Mouse (Mus musculus): ENCODE measurements around the gene Med22. TPM values are rescaled to one million over a fixed set of nuclear protein-coding genes. Genes with fewer than 3 reads are reported as not detected.
"Not testable (repeated sequence)": the region's sequence is repeated elsewhere in the genome, so short reads cannot be mapped to it uniquely, and the experiment has no call there.

Gene Med22
- polyA plus RNA-seq, 1 experiment from 2014 or later: 129 TPM

DNA sequence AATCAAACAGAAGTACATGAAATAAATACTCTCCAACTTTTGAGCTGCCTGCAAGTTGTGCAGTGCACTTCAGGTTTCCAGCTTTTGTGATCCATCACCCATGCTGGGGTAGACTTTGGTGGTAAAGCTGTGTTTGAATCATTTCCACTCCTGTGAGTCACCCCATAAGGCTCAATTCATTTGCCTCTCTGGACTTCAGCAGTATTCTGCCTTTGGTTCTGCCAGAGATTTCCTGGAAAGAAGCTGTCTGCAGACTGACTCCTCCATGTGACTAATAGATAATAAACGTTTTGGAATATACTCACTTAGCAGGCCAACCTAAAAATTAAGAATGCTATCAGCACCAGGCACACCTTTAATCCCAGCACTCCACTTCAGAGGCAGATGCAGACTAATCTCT lies 9.7 kb downstream of the Med22 start:
- Histone ChIP-seq H3K27ac (replicated peaks) (no peak overlapping the region), H3K27me3 (no peaks in the 10 kb centered on the region), H3K4me3 (no peak overlapping the region), H3K9me3 (no peaks in the 10 kb centered on the region), H3K4me1 (replicated peaks) (peaks cover 29% of the 10 kb centered on the region), H3K4me2 (no peak overlapping the region), H3K36me3 (peaks cover 59% of the 10 kb centered on the region), H3K9ac (no peak overlapping the region)
- 70% methylated on average over 1 of the region's 1 CpGs for WGBS
- ATAC-seq (ENCODE audit: low read depth): no peak

DNA sequence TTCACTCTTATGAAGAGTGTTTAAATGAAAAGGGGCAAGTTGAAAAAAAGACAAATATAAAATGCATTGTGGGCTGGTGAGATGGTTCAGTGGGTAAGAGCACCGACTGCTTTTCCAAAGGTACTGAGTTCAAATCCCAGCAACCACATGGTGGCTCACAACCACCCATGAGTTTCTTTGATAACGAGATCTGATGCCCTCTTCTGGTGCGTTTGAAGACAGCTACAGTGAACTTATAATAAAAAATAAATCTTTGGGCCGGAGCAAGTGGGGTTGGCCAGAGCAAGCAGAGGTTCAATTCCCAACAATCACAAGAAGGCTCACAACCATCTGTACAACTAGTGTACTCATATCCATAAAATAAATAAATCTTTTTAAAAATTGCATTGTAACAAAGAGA lies 14.6 kb downstream of the Med22 start:
- Histone ChIP-seq H3K9ac (no peak overlapping the region), H3K4me1 (replicated peaks) (peaks cover 4% of the 10 kb centered on the region; the same call in 1 of the 2 replicates), H3K4me2 (no peak overlapping the region), H3K27me3 (no peaks in the 10 kb centered on the region), H3K9me3 (no peaks in the 10 kb centered on the region), H3K4me3 (no peak overlapping the region), H3K27ac (replicated peaks) (no peak overlapping the region), H3K36me3 (peaks cover 86% of the 10 kb centered on the region)
- ATAC-seq (ENCODE audit: low read depth): no peak
- WGBS: 91% methylated on average over 4 of the region's 4 CpGs

DNA sequence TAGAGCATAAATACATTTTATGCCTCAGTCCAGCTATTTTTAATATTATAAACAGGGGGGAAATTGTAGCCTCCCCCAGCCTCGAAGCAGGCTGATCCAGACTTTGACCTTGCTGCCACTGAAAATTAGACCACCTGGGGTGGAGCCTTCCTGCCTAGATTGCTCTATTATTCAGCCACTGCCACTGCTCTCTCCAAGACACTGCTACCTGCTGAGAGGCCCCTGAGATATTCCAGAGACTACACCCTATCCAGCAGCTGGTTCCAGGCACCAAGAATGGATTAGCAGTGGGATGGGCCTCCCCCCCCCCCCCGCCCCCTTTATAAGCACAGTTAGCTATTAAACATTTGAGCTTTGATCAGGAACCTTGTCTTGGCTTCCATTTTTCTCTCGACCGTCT lies 24.3 kb downstream of the Med22 start:
- peaks cover 13% of the 10 kb centered on the region for H3K9me3 ChIP-seq
- ATAC-seq (ENCODE audit: low read depth); H3K4me3 ChIP-seq; H3K4me1 ChIP-seq (replicated peaks); H3K27ac ChIP-seq (replicated peaks); H3K27me3 ChIP-seq; H3K4me2 ChIP-seq; H3K9ac ChIP-seq: not testable (repeated sequence)
- peaks cover 27% of the 10 kb centered on the region for H3K36me3 ChIP-seq
- 66% methylated on average over 4 of the region's 4 CpGs for WGBS

DNA sequence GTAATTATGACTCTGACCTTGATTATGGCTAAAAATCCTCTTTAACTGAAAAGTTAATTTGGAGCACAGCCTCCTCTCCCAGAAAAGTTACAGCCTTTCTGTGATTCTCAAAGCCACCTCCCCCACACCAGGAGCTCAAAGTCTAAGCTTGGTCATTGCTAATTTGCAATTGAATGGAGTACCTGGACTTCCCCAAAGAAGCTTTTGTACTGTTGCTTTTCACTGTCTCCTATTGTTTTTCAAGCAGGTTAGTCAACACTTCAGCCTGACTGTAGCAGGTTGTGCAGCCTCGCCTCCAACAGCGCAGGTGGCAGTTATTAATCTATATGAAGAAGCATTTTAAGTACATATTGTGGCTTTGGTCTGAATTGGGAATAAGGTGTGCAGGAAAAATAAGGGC lies 24.9 kb downstream of the Med22 start:
- not testable (repeated sequence) for H3K27me3 ChIP-seq; H3K4me2 ChIP-seq; H3K4me1 ChIP-seq (replicated peaks); H3K27ac ChIP-seq (replicated peaks); H3K9ac ChIP-seq; ATAC-seq (ENCODE audit: low read depth); H3K4me3 ChIP-seq
- H3K36me3 ChIP-seq: peaks cover 21% of the 10 kb centered on the region
- WGBS: 91% methylated on average over 2 of the region's 2 CpGs
- peaks cover 13% of the 10 kb centered on the region for H3K9me3 ChIP-seq

DNA sequence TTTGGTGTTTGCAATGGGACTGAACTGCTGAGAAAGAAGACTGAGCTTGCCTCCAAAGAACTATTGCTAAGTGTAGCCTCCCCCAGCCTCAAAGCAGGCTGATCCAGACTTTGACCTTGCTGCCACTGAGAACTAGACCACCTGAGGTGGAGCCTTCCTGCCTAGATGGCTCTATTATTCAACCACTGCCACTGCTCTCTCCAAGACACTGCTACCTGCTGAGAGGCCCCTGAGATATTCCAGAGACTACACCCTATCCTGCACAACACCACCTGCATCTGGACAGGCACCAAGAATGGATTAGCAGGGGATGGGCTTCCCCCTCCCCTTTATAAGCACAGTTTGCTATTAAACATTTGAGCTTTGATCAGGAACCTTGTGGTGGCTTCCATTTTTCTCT lies 31.9 kb downstream of the Med22 start:
- no peaks in the 10 kb centered on the region for H3K27me3 ChIP-seq
- no peak overlapping the region for H3K9ac ChIP-seq
- no peak overlapping the region for H3K4me2 ChIP-seq
- H3K9me3 ChIP-seq: peaks cover 4% of the 10 kb centered on the region
- H3K27ac ChIP-seq (replicated peaks): no peak overlapping the region
- H3K4me3 ChIP-seq: no peak overlapping the region
- no peak for ATAC-seq (ENCODE audit: low read depth)
- no peaks in the 10 kb centered on the region for H3K4me1 ChIP-seq (replicated peaks)
- H3K36me3 ChIP-seq: no peaks in the 10 kb centered on the region

DNA sequence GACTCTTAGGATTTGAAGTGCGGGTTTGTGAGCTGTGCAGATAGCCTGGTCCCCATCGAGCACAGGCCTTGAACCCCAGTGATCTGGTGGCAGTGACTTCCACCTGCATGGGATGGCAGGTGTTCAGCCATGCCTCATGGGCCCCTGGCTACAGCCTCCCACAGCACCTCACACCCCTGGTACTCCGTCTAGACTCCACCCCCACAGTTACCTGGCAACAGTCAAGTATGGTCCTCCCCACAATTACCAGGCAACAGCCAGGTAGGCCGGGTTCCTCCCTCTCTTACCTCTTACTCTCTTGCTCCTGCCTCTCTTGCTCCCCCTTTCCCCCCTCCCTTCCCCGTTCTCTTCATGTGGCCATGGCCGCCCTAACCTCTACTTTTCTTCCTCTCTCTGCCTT lies 39.8 kb downstream of the Med22 start:
- Histone ChIP-seq H3K9me3 (no peaks in the 10 kb centered on the region), H3K36me3 (no peaks in the 10 kb centered on the region), H3K4me1 (replicated peaks) (no peaks in the 10 kb centered on the region), H3K4me3 (no peak overlapping the region), H3K4me2 (no peak overlapping the region), H3K9ac (no peak overlapping the region), H3K27me3 (no peaks in the 10 kb centered on the region), H3K27ac (replicated peaks) (no peak overlapping the region)
- WGBS: 71% methylated on average over 6 of the region's 6 CpGs
- no peak for ATAC-seq (ENCODE audit: low read depth)

DNA sequence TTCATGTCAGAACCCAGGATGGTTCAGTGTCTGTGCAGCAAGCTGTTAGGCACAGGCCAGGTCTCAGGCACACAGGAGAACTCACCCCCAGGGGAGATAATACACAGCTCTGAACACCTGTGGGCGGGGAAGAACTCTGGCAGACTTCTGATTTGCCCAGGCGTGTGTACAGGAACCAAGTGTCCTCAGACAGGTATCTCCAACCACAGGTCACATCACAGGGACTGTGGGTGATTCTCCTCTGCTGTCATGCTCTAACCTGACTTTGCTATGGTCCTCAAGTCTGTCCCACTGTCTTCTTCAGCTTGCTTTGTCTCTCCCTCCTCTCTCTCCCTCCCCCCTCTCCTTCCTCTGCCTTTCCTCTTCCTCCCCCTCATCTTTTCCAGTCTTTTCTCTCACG lies 45.6 kb downstream of the Med22 start, which contains the start of gene Abo:
Gene Abo, minus strand, starts transcription at position 101 of the 400 bp plus-strand sequence.
- Histone ChIP-seq H3K4me3 (no peak within 1 kb of the TSS), H3K9ac (no peak within 1 kb of the TSS), H3K9me3 (no peaks in the 10 kb centered on the region), H3K27me3 (no peaks in the 10 kb centered on the region), H3K4me2 (no peak within 1 kb of the TSS), H3K27ac (replicated peaks) (no peak within 1 kb of the TSS), H3K36me3 (no peaks in the 10 kb centered on the region), H3K4me1 (replicated peaks) (no peaks in the 10 kb centered on the region)
- no peak for ATAC-seq (ENCODE audit: low read depth)
- 82% methylated on average over 3 of the region's 3 CpGs for WGBS

DNA sequence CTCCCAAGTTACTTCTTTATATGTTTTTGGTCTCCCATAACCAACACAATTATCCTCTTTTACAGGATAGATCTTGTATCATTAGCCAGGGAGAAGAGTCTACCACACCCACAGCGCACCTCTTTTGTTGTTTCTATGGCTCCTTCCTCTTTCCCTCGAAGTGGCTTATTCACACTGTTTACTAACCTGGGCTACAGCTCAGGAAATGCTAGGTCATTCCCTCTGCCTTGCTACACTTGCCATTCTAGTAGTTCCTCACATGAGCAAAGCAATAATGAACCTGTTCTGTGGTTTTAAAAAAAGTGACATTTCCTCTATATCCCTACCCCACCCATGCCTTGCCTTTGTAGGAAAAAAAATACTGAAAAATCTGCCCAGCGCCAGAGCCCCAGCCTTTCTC lies 47.6 kb downstream of the Med22 start:
- no peak overlapping the region for H3K4me2 ChIP-seq
- 76% methylated on average over 3 of the region's 3 CpGs for WGBS
- no peaks in the 10 kb centered on the region for H3K9me3 ChIP-seq
- H3K27me3 ChIP-seq: no peaks in the 10 kb centered on the region
- H3K4me1 ChIP-seq (replicated peaks): no peaks in the 10 kb centered on the region
- H3K9ac ChIP-seq: no peak overlapping the region
- no peak overlapping the region for H3K4me3 ChIP-seq
- ATAC-seq (ENCODE audit: low read depth): no peak
- H3K36me3 ChIP-seq: no peaks in the 10 kb centered on the region
- H3K27ac ChIP-seq (replicated peaks): no peak overlapping the region

Other genes with a start within 250 kb of the Med22 start
- not detected in 2 replicates for gene Lcn4, start 239.4 kb downstream of the Med22 start, polyA plus RNA-seq (2015; fragmentation: Nextera tagmentation; extraction: Ambion mirVana)
- not detected in 2 replicates for gene Abo, start 45.7 kb downstream of the Med22 start, polyA plus RNA-seq (2015; fragmentation: Nextera tagmentation; extraction: Ambion mirVana)
- 27.6 and 29.0 TPM in 2 replicates for gene Surf6, start 7.8 kb downstream of the Med22 start, polyA plus RNA-seq (2015; fragmentation: Nextera tagmentation; extraction: Ambion mirVana)
- gene Rpl7a, start 87 bp upstream of the Med22 start, polyA plus RNA-seq (2015; fragmentation: Nextera tagmentation; extraction: Ambion mirVana): 457 and 479 TPM in 2 replicates
- gene Surf2, start 5.7 kb upstream of the Med22 start, polyA plus RNA-seq (2015; fragmentation: Nextera tagmentation; extraction: Ambion mirVana): 55.8 and 64.2 TPM in 2 replicates
- gene Surf1, start 5.9 kb upstream of the Med22 start, polyA plus RNA-seq (2015; fragmentation: Nextera tagmentation; extraction: Ambion mirVana): 78.8 and 86.4 TPM in 2 replicates
- 115 and 119 TPM in 2 replicates for gene Surf4, start 23.3 kb upstream of the Med22 start, polyA plus RNA-seq (2015; fragmentation: Nextera tagmentation; extraction: Ambion mirVana)
- gene Stkld1, start 23.4 kb upstream of the Med22 start, polyA plus RNA-seq (2015; fragmentation: Nextera tagmentation; extraction: Ambion mirVana): 0.11 and 0.61 TPM in 2 replicates
- gene Rexo4, start 53.7 kb upstream of the Med22 start, polyA plus RNA-seq (2015; fragmentation: Nextera tagmentation; extraction: Ambion mirVana): 31.8 and 33.7 TPM in 2 replicates
- not detected in 2 replicates for gene Adamts13, start 62.7 kb upstream of the Med22 start, polyA plus RNA-seq (2015; fragmentation: Nextera tagmentation; extraction: Ambion mirVana)
- gene Cacfd1, start 99.2 kb upstream of the Med22 start, polyA plus RNA-seq (2015; fragmentation: Nextera tagmentation; extraction: Ambion mirVana): 114 and 120 TPM in 2 replicates
- gene Slc2a6, start 117.3 kb upstream of the Med22 start, polyA plus RNA-seq (2015; fragmentation: Nextera tagmentation; extraction: Ambion mirVana): 8.3 and 9.3 TPM in 2 replicates
- 1.3 and 5.9 TPM in 2 replicates for gene Mymk, start 161.5 kb upstream of the Med22 start, polyA plus RNA-seq (2015; fragmentation: Nextera tagmentation; extraction: Ambion mirVana)
- 9.1 and 9.2 TPM in 2 replicates for gene Adamtsl2, start 168.7 kb upstream of the Med22 start, polyA plus RNA-seq (2015; fragmentation: Nextera tagmentation; extraction: Ambion mirVana)
- gene Fam163b, start 231.8 kb upstream of the Med22 start, polyA plus RNA-seq (2015; fragmentation: Nextera tagmentation; extraction: Ambion mirVana): 3.0 TPM in 2 replicates

Measured in neural tube, embryonic 13.5 days (tissue).